Mouse (Mus musculus): ENCODE measurements around the gene Nkrf. TPM values are rescaled to one million over a fixed set of nuclear protein-coding genes. Genes with fewer than 3 reads are reported as not detected.

Nkrf gene
- total and polyA plus RNA-seq, 2 experiments from 2014 or later: 15.4 to 23.7 TPM

- ATAC-seq (ENCODE audit: low FRiP score) (peak; percentile 24; the same call in 1 of the 2 replicates), DNase-seq (ENCODE audit: low spot score) (no peak)
- Histone ChIP-seq H3K4me3 (ENCODE audit: low read depth, low read length) (peak within 1 kb of the TSS; percentile 69), H3K36me3 (ENCODE audit: insufficient read depth, low read length) (no peaks in the 10 kb centered on the region), H3K4me2 (ENCODE audit: low read depth, low read length, poor library complexity, severe bottlenecking) (peak within 1 kb of the TSS; percentile 60), H3K9ac (replicated peaks; ENCODE audit: low read length, poor library complexity, severe bottlenecking) (peak within 1 kb of the TSS; percentile 71), H3K27me3 (ENCODE audit: insufficient read depth, low read length) (no peaks in the 10 kb centered on the region), H3K9me3 (ENCODE audit: low read length) (no peaks in the 10 kb centered on the region), H3K4me1 (ENCODE audit: insufficient read depth, low read length) (no peaks in the 10 kb centered on the region), H3K27ac (ENCODE audit: low read depth, low read length) (peak within 1 kb of the TSS; percentile 62; the same call in 1 of the 2 replicates)
- 23% methylated on average over 8 of the region's 8 CpGs for WGBS
- no peak for TF ChIP-seq CTCF (IDR thresholded peaks at IDR 0.05)
These were observed 28.9 kb downstream of the Nkrf start, which contains the start of the genes Ube2a and C330007P06Rik for GRCm38 (mm10) chrX:36873765-36874164. Gene Ube2a (plus strand): TSS chrX:36873900. Gene C330007P06Rik (minus strand): TSS chrX:36874111.

DNA sequence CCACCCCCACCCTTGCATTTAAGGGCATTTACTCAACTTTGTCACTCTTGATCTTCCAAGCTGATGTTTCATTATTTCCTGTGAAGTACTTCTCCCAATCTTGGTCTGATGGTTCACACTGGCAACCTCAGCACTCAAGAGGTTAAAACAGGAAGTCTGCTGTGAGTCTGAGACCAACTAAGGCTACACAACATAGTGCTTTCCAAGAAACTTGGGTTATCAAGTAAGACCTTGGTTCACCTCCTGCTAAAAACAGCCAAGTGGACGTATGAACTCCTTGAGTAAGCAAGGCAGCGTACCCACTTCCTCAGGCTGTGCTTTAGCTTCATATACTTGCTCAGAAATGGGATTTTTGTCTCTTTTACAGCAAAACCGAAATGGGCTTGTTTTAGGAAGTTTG is 32.3 kb downstream of the Nkrf start:
- Histone ChIP-seq H3K27ac (ENCODE audit: low read depth, low read length) (no peak overlapping the region), H3K4me2 (ENCODE audit: low read depth, low read length, poor library complexity, severe bottlenecking) (no peak overlapping the region), H3K4me3 (ENCODE audit: low read depth, low read length) (no peak overlapping the region), H3K9ac (replicated peaks; ENCODE audit: low read length, poor library complexity, severe bottlenecking) (no peak overlapping the region), H3K36me3 (ENCODE audit: insufficient read depth, low read length) (no peaks in the 10 kb centered on the region), H3K27me3 (ENCODE audit: insufficient read depth, low read length) (no peaks in the 10 kb centered on the region), H3K9me3 (ENCODE audit: low read length) (no peaks in the 10 kb centered on the region), H3K4me1 (ENCODE audit: insufficient read depth, low read length) (no peaks in the 10 kb centered on the region)
- no peak for DNase-seq (ENCODE audit: low spot score)
- ATAC-seq (ENCODE audit: low FRiP score): no peak
- TF ChIP-seq CTCF (IDR thresholded peaks at IDR 0.05): no peak
- WGBS: 81% methylated on average over 3 of the region's 3 CpGs

DNA sequence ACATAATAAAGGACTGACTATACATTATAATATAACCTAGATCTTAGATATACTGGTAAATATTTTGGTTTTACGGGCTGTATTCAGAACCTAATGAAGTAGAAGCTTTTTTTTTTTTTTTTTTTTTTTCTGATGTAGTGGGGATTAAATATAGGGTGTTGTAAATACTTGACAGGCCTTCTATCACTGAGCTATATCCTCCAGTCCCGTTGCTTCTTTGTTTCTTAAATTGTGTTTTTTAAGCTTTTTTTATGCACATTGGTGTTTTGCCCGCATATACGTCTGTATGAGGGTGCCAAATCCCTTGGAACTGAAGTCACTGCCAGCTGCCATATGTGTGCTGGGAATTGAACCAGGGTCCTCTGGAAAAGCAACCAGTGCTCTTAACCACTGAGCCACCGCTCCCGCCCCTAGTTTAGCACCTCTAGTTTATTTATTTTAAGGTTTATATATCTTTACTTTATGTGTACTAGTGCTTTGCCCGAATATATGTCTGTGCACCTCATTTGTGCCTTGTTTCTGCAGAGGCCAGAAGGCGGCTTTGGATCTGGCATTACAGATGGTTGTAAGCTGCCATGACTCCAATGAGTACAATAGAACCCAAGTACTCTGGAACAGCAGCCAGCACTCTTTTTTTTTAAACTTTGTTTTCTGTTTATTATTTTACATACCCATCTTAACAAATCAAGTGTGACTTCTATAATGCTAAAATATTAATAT is 37.9 kb downstream of the Nkrf start:
- Histone ChIP-seq H3K27ac (ENCODE audit: low read depth, low read length) (no peak overlapping the region), H3K4me2 (ENCODE audit: low read depth, low read length, poor library complexity, severe bottlenecking) (peak overlapping the region; percentile 36), H3K4me3 (ENCODE audit: low read depth, low read length) (peak overlapping the region; percentile 39), H3K4me1 (ENCODE audit: insufficient read depth, low read length) (no peaks in the 10 kb centered on the region), H3K27me3 (ENCODE audit: insufficient read depth, low read length) (no peaks in the 10 kb centered on the region), H3K9ac (replicated peaks; ENCODE audit: low read length, poor library complexity, severe bottlenecking) (no peak overlapping the region), H3K9me3 (ENCODE audit: low read length) (no peaks in the 10 kb centered on the region), H3K36me3 (ENCODE audit: insufficient read depth, low read length) (no peaks in the 10 kb centered on the region)
- WGBS: 49% methylated on average over 8 of the region's 8 CpGs
- ATAC-seq (ENCODE audit: low FRiP score): no peak; the same call in 1 of the 2 replicates
- DNase-seq (ENCODE audit: low spot score): no peak
- no peak for TF ChIP-seq CTCF (IDR thresholded peaks at IDR 0.05)

DNA sequence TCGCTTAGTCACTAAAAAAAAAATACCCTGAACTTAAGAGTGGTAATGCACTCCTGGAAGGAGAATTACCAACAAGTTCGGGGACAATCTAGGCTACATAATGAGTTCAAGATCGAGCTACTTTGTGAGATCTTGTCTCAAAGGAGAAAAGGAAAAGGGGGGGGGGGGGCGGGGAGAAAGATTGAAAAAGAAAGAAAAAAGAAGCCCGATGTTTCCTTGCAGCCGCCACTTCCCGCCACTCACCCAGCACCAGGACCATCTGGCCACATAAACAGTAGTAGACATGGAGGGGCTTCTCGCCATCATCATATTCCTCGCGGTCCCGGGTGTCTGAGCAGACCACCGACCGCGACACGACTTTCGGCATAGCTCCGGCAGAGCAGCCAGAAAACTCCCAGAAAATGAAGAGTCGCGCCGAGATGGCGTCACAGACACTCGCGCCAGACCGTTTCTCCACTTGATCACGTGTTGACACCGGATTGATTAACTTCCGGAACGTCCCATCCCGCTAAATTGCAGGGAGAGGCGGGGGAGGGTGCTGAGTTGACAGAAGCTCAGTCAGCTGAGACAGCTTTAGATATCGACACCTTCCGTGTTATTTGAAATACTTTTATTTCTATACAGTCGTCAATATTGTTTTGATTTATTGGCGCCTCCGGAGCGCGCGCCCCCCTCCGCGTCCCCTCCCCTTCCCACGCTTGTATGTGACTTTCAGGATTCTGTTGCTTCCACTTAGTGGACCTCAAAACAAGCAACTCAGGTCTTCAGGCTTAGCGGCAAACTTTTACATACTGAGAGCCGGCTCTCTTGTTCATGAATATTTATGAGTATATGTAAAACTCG is 38.7 kb downstream of the Nkrf start:
- TF ChIP-seq CTCF (IDR thresholded peaks at IDR 0.05): no peak
- H3K27me3 ChIP-seq (ENCODE audit: insufficient read depth, low read length): no peaks in the 10 kb centered on the region
- ATAC-seq (ENCODE audit: low FRiP score): peak; percentile 90

GRCm38 (mm10) chrX:36852631-36853030 is 50.1 kb downstream of the Nkrf start:
- Histone ChIP-seq H3K9me3 (ENCODE audit: low read length) (no peaks in the 10 kb centered on the region), H3K4me2 (ENCODE audit: low read depth, low read length, poor library complexity, severe bottlenecking) (no peak overlapping the region), H3K9ac (replicated peaks; ENCODE audit: low read length, poor library complexity, severe bottlenecking) (no peak overlapping the region), H3K36me3 (ENCODE audit: insufficient read depth, low read length) (no peaks in the 10 kb centered on the region), H3K27ac (ENCODE audit: low read depth, low read length) (no peak overlapping the region), H3K4me1 (ENCODE audit: insufficient read depth, low read length) (no peaks in the 10 kb centered on the region), H3K27me3 (ENCODE audit: insufficient read depth, low read length) (no peaks in the 10 kb centered on the region), H3K4me3 (ENCODE audit: low read depth, low read length) (no peak overlapping the region)
- no peak for TF ChIP-seq CTCF (IDR thresholded peaks at IDR 0.05)
- no peak for DNase-seq (ENCODE audit: low spot score)
- ATAC-seq (ENCODE audit: low FRiP score): no peak
- 84% methylated on average over 8 of the region's 8 CpGs for WGBS

More for the DNA sequence above, 38.7 kb downstream of the Nkrf start:
- H3K36me3 ChIP-seq (ENCODE audit: insufficient read depth, low read length): no peaks in the 10 kb centered on the region
- no peaks in the 10 kb centered on the region for H3K9me3 ChIP-seq (ENCODE audit: low read length)
- H3K4me3 ChIP-seq (ENCODE audit: low read depth, low read length): peak overlapping the region; percentile 39
- H3K27ac ChIP-seq (ENCODE audit: low read depth, low read length): no peak overlapping the region
- no peaks in the 10 kb centered on the region for H3K4me1 ChIP-seq (ENCODE audit: insufficient read depth, low read length)
- DNase-seq (ENCODE audit: low spot score): peak; percentile 87
- H3K9ac ChIP-seq (replicated peaks; ENCODE audit: low read length, poor library complexity, severe bottlenecking): 0 out of 2 replicates have a peak overlapping the region, but pooled peaks have one; percentile 19
- WGBS: 18% methylated on average over 43 of the region's 44 CpGs
- H3K4me2 ChIP-seq (ENCODE audit: low read depth, low read length, poor library complexity, severe bottlenecking): peak overlapping the region; percentile 44

All from midbrain, postnatal 0 days (tissue).